Mouse (Mus musculus) gastrocnemius, postnatal 10 days (tissue): ENCODE measurements at regions not wholly inside any gene's neighbourhood (a gene's known extent, or its start where the extent isn't known, plus 50 kb on each side); places are given as distances from the start of the nearest gene placed in this dataset.

Experiments
- DNase-seq: peaks from one replicate; pipeline ENCODE4 v3.0.0; 2021; ENCODE audit warnings: mixed read lengths

DNA sequence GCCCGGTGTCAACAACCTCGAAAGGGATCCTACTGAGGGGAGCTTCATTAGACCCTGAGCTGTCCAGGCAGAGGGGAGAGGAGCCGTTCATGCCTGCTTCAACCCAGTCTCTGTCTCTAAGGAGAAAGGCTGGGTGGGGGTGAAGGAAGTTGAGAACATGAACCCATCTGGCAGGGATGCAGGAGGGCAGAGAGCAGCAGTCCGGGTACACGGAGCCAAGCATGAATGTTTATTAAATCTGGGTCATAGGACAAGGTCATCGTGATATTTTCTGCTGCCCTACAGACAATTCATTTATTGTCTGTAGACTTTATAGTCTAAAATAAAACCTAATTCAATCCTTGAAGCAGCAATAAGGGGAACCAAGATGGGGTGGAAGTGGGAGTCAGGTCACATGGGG lies 105.2 kb upstream of the Tle3 start:
- no peak for DNase-seq

DNA sequence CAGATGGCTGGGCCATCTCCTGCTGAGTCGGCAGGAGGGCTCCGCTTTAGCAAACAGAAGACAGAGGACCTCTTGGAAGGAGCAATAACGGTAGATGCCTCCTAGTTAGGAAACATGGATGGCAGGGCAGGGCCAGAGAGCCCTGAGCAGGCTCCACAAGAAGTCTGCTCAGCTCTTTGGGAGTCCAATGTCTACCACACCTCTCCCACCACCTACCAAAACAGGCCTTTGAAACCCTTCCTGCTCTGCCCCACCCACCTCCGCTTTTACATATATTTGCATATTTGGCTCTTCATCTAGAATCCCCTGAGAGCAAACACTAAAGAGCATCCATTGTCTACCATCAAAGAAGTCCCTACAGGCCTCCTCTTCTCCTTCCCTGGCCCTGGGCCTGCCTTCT lies 104.6 kb upstream of the Tle3 start:
- no peak for DNase-seq

DNA sequence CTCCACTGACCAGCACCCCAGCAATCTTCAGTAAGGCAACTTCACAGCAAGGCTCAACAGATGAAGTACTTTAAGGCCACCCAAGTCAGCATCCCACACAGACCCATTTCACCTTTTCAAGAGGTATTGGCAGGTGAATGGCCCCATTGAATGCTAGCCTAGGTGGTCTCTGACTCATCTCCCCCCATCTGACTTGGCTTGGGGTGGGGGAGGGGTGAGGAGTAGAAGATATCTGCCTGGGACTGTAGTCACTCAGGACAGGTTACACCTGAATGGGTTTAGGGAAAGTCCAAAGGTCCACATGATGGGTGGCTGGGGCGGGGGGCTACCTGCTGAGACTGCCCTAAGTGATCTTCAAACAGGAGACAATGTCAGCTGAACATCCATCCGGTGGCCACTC lies 104.0 kb upstream of the Tle3 start:
- DNase-seq, result no peak

DNA sequence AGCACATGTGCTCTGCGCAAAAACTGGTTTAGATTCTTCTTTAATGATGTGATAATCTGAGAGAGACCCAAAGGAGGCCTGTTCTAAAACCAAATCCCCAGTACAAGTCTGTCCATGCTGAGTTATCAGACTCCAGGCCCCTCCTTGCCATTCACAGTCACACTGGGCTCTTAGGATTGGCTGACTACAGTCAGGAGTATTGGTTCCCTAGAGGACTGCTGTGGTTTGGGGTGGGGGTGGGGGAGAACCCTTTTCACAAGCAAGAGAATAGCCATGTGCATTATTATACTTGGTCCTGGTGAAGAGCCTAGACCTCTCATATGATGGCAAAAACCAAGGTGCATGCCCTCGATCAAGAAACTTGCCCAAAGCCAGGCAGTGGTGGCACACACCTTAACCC lies 103.5 kb upstream of the Tle3 start:
- no peak for DNase-seq

DNA sequence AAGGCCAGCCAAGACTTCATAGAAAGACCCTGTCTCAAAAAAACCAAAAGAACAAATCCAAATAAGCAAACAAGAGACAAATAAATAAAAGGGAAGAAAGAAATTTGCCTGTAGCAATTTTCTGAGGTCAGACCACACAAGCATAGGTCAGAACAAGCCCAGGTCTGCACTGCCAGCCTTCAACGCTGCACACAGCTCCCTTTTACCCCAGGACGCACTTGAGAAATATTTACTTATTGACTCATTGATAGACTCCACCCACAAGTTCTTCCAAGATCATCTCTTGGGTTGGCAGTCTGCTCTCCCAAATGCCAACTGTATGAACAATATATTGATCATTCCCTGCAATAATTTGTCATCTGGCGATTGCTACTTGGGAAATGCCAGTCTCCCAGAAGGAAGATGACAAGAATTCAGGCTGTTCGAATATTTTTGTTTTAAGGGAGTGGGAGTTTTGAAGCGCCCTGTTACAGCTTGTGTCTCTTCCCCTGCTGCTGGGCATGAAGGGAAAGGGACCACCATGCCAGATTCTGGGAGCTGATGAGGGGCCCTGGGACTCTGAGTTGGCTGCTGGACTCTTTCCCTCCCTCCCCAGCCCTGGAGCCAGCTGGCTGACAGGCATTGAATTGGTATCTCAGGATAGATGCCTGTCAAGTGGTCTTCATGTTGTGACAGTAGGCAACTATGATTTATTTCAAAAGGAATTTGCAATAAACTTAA lies 102.9 kb upstream of the Tle3 start:
- DNase-seq, result no peak

DNA sequence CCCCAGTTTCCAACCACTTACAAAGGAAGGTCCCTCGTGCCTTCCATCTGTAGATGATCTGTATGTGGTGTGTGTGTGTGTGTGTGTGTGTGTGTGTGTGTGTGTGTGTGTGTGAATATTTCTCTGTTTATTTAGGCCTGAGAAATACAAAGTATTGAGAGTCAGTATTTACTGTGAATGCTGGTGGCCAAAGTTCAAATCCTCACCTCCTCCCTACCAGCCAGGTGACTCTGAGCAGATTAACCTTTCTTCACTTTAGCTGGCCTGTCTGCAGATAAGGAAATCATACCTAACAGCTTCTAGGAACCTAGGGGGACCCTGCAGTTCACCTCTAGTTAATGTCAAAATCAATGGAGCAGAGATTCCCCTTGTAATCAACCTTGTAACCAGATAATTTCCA lies 100.9 kb upstream of the Tle3 start:
- DNase-seq, result no peak

DNA sequence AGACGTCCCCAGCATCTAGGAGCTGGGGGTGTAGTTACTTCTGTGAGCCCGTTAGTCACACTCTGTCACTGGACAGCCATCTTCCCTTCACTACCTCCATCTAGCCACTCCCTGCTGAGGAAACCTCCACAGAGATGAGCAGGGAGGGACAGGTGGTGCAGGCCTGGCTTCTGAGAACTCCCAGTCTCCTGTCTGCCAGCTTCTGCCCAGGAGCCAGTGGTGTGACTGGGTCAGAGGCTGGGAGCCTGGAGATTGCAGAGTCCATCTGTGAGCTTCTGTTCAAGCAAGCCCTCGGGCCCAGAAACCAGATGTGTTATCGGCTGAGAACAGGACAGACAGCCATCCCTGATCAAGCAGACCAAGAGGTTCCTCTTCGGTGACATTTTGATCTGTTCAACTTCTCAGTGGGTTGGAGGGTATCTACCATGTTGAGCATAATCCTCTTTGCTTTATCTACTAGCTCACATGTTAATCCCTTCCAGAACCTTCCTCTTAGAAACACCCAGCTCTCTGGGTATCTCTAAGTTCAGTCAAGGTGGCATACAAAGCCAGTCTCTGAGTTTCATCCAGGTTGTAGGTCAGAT lies 100.3 kb upstream of the Tle3 start:
- no peak for DNase-seq

DNA sequence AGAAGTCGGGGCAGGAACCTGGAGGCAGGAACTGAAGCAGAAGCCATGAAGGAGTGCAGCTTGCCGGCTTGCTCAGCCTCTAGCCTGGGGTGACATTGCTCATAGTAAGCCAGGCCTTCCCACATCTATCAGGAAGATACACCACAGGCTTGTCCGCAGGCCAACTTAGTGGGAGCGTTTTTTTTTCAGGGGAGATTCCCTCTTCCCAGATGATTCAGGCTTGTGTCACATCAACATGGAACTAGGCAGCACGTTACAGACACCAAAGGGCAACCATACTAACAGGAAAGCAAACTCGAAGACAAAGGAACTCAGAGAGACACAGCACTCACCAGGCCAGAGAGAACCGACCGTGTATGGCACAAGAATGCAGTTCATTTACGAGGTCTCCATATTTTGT lies 98.1 kb upstream of the Tle3 start:
- no peak for DNase-seq

DNA sequence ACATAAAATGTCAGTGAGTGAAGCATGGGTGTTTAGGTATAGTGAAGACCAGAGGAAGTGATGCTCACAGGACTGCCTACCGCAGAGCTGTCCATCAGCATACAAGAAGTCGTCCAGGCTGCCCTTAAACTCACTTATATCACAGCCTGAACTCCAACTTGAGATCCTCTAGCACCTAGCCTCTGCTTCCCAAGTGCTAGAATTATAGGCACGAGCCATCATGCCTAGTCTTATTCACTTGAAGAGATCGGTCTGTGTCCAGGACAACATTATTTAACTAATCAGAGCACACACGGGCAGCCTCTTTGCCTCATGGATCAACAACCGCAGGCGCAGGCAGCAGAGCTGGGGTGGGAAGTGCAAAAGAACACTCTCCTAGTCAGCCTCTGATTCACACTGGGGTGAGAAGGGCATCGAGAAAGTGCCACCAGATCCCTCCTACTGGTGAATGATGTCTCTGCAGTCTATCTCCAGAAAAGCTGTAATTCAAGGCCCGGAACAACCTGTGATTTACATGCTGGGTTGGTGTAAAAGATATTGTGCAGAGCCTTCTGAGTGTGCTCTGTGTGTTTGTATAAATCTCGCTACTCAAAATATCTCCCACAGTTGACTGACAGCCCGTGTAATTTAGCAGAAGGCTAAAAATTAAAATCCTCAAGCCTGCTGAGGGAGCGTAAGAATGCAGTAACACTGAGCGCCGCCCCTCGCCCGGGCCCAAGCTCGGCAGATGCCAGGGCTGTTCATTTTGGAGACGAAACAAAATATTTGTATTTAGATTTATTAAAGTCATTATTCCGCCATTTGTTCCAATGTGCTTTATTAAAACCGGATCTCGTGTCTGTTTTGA lies 94.6 kb upstream of the Tle3 start:
- no peak for DNase-seq

DNA sequence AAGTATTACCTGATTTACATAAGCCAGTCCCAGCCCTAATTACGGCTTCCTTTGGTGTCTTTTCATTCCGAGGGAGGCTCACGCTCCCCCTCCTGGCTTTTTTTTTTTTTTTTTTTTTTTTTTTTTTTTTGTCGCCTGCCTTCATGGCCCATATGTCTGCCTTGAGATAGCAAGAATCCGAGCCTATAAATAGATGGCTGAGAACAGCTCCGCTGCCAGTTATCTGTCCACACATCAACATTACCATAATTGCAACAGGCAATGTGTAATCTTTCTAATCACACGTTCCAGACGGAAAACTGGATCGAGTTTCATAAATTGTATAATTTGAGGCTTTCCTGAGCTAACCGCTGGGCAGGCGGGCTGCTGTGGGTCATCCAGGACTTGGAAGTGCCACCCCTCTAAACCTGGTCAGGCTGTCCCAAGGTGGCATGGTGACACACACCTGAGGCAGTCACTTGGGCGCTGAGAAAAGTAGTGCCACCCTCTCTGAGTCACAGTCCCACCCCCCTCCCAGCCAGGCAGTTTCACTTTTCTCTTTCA lies 93.9 kb upstream of the Tle3 start:
- no peak for DNase-seq

DNA sequence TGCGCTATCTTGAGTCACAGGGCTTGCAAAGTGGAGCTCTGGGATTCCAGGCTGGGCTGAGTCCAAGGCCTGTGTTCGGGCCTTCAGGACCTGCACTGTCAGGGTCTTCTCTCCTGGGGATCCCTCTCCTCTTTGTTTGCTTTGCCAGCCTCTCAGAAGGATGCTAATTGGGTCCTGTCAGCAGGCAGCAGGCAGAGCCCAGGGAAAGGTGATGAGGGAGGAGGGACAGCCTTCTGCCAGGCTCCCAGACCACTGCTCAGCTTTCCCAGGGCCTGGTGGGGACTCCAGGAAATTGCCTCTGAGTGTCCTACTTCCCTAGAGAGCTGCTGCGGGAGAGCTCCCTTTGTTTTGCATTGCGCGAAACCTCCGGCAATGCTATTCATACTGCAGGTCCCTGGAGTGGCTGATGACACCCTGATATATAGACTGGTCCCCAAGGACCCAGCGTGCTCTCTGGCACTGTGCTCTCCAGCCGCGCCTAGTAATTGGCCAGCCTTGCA lies 93.1 kb upstream of the Tle3 start:
- no peak for DNase-seq

DNA sequence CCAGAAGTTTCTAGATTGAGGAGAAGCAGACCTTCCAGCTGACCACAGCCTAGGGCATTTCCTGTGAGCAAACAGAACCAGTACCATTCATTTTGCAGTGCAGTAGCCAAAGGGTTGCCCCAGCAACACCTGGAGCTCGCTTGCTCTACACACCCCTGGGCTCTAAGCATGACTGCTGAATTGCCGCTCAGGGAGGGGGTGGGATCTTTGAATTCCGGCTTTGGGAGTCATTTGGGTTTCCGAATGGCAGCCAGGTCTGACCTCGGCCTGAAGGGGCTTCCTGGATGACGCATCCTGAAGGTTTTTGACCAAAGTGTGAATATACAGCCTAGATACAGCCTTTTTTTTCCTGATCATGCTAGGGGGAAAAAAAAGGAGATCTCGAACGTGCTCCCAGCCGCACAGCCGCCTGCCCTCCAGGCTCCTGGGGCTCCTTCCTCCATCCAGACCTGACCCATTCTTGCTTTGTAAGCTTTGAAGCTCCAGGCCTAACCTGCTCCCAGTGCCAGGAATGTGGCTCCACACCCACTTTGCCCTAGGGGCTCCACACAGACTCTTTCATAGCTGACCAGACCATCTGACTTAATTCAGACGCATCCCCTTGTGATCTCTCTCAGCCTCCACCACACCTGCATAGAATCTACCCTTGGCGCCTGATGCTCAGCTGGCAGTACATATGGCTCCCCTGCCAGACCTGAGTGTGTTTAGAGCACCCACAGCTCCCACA lies 91.1 kb upstream of the Tle3 start:
- DNase-seq, result no peak

DNA sequence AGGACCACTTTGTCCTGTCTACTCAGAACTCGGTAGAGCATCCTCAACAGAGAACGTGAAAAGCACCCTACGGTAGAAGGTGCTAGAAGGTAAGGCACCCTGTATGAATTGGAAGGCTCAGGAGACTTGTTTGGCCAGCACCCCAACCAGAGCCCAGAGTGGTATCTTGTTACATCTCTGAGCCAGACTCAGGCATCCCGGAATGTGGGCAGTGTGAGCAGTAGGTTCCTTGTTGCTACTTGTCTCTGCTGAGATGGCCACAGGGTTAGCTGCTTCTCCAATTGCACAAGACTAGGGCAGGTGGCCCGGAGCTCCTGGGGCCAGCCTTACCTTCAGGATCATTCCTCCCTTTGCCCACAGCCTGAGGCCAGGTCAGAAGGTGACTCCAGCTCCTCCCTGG lies 88.9 kb upstream of the Tle3 start:
- no peak for DNase-seq

DNA sequence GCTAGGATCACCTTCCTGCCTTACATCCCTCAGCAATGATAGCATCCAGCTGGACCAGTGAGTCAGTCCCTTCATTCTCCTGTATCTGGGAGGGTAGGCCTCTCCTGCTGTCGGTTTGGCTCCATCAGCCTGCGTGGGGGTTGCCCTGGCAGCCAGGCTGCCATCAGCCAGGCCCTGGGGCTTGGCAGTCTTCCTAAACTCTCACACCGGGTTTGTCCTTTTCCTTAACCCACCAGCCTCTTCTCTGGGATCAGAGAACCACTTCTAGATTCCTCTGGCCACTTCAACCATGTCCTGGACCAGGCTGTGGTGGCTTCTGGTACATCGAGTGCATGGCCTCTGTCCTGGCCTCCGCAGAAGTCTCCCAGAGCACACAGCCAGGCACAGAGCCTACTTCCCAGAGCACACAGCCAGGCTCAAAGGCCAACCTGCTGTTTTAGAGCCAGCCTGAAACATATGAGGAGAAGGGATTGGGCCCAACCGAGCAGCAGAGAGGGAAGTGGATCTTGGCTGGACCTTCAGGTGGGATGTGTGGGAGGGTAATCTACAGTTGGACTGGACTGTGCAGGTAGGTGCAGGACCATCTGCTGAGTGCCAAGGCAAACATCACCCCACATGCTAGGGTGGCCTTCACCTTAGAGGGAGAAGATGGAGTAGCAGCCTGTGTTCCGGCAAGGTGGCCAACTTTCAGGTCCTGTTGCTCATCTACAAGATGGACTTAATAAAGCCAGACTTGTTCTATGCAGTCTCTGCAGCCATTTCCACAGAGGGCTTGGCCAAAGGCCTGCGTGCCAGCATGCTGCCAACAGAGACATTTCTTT lies 87.8 kb upstream of the Tle3 start:
- DNase-seq, result no peak

DNA sequence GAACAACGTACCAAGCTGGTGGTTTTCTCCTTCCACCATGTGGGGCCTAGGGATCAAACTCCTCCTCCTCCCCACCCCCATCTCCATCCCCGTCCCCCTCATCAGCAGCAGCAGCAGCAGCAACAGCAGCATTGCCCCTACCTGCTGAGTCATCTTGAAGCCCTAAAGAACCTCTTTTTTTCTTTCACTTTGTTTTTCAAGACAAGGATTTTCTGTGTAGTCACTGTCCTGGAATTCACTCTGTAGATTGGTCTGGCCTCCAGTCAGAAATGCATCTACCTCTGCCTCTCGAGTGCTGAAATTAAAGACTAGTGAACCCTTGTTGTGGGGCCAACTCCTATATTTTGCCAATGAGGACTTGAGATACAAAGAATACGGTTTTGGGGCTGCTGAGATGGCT lies 85.6 kb upstream of the Tle3 start:
- no peak for DNase-seq

DNA sequence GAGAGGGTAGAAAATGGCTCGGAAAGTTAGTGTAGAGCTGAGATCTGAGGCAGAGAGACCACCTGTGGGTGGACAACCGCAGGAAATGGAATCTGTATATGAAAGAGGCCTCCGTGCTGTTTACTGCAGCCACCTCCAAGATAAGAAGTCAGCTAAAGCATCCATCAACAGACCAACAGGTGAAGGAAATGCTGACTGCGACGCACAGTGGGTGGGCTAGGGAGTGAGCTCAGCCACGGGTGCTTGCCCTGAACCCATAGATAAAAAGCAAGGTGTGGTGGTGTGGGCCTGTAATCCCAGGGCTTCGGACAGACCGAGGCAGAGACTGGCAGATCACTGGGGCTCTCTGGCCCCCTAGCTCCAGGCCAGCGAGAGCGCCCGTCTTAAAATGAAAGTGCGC lies 83.0 kb upstream of the Tle3 start:
- no peak for DNase-seq

DNA sequence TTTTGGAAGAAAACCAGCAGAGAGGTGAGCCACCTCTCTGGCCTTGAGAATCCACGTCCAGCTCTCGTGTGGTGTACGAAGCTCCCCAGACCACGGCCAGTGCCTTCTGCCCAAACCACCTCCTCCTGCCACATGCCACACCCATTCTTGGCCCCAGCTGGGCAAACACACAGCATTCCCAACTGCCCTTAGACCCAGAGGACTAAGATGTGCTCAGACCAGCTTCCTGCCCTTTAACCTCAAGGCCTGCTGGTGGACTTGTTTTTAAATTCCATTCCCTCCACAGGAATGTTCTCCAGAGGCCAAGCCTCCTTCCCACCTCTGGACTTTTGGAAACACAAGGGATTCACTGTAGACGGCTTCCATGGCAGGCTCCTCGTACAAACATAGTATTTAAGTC lies 82.5 kb upstream of the Tle3 start:
- DNase-seq, result no peak

DNA sequence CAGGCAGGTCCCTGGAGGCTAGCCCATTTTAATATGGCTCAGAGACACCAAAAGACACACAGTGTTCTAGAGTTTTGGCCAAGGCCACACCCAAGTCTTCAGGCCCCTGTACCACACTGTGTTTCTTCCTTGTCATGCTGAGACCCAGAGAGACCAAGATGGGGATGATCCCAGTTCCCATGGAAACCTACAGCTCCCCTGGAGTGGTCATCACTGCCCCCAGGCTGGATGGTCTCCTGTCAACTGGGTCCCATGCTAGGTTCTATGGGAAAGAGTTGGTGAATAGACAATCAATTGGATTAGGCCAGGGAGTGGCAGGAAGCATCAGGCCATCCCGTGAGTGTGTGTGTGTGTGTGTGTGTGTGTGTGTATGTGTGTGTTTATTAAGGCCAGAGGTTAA lies 80.5 kb upstream of the Tle3 start:
- DNase-seq, result no peak

DNA sequence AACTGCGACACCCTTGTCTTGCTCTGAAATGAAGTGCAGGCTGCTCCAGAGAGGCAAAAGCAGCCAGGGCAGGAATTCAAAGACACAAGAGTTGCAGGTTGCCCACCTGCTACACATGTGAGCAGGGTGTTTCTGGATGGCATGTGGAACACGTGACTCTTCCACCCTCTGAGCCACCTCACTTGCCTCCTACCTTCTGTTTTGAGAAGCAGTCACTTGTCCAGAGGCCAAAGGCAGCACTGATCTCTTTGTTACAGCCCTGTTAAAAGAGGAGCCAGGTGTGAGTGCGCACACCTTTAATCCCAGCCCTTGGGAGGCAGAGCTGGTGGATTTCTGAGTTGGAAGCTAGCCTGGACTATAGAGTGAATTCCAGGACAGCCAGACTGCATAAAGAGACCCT lies 79.7 kb upstream of the Tle3 start:
- no peak for DNase-seq

DNA sequence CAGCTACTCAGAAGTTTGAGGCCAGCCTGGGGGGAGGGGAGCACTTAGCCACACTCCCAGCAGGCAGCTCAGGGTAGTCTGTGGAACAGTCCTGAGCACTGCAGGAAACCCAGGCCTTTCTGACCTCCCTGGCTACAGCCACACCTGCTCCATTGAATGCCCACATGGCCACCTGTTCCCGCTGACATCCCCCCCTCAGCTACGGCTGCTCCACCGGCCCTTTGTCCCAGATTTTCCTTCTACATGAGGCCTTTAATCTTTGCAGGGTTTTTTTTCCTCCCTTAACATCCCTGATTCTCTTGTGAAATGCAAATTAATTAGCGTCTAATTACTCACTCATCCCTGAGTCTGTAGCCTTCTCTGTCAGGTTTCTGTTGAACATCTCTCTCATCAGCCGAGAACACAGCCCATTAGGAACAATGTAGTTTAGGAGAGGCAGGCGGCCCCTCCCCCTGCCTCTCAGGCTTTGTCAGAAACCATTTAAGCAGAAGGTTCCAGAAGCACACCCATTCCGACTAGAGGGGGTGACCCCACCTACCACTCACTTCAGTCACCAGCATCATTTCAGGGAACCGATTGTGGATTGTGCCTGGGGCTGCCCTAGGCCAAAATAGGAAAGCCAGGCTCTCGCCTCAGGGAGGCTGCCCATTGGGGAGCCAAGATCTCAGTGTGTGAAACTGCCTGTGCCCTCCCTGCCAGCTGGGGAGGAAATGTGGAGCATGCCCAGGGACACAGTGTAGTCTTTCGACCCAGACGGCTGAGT lies 78.8 kb upstream of the Tle3 start:
- no peak for DNase-seq

DNA sequence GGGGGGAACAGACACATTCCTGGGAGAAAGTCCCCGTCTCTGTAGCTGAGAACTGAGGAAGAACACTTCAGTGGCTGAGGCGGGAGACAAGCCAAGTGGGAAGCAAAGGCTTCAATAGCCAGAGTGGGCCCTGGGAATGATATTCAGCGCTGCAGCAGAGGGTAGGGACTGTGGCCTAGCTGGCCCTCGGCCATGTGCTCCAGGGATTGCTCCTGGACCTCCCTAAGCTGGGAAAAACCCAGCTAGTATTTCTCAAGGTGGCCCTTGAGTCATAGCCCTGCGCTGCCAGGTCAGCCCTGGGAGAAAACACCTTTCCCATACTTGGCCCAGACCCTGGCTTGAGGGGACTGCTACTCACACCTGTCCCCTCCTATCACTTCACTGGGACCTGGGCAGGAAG lies 77.2 kb upstream of the Tle3 start:
- no peak for DNase-seq
